Mouse (Mus musculus) midbrain, embryonic 12.5 days (tissue): Measurements from ENCODE around the gene Arap1. TPM values are rescaled to one million over a fixed set of nuclear protein-coding genes. Genes with fewer than 3 reads are reported as not detected.
A peak's percentile ranks its signal among the peaks of the same experiment; 100 is the strongest.

Source experiments
- ATAC-seq: fragments of 200-750 bp; cut with Nextera tagmentation; 2 replicates; pipeline ENCODE4 v1.8.0; 2017; ENCODE audit warnings: low read depth, moderate TSS enrichment, moderate library complexity; ENCODE audit not compliant: low FRiP score
- H3K27ac ChIP-seq: fragments of 300-500 bp; sonication (generic); replicated peaks from 2 replicates; pipeline ENCODE4 v1.5.1; 2016; ENCODE audit warnings: mild to moderate bottlenecking
- H3K27me3 ChIP-seq: fragments of 300-500 bp; sonication (generic); 2 replicates; pipeline ENCODE4 v1.6.1; 2016; ENCODE audit warnings: mild to moderate bottlenecking
- H3K36me3 ChIP-seq: fragments of 300-500 bp; sonication (generic); 2 replicates; pipeline ENCODE4 v1.6.1; 2016
- H3K4me1 ChIP-seq: fragments of 300-500 bp; sonication (generic); 2 replicates; pipeline ENCODE4 v1.6.1; 2016
- H3K4me2 ChIP-seq: fragments of 300-500 bp; sonication (generic); replicated peaks from 2 replicates; pipeline ENCODE4 v1.6.1; 2016; ENCODE audit warnings: mild to moderate bottlenecking, moderate library complexity
- H3K4me3 ChIP-seq: fragments of 300-500 bp; sonication (generic); 2 replicates; pipeline ENCODE4 v1.5.1; 2016; ENCODE audit warnings: mild to moderate bottlenecking
- H3K9ac ChIP-seq: fragments of 300-500 bp; sonication (generic); replicated peaks from 2 replicates; pipeline ENCODE4 v1.6.1; 2016; ENCODE audit warnings: mild to moderate bottlenecking, moderate library complexity
- H3K9me3 ChIP-seq: fragments of 300-500 bp; sonication (generic); 2 replicates; pipeline ENCODE4 v1.6.1; 2016; ENCODE audit warnings: mild to moderate bottlenecking
- WGBS: fragments of 180-500 bp; shearing (Covaris S2); methylation state at CpG from one replicate; pipeline ENCODE4 v1.1.7; 2016; 5-methylcytosine and 5-hydroxymethylcytosine counted together
- polyA plus RNA-seq: library from polyadenylated mRNA; unstranded; fragments of >200 nt; fragmentation: Nextera tagmentation; extraction: Ambion mirVana; gene quantifications from 2 replicates; pipeline ENCODE4 v1.2.1, GENCODE M21; 2016

Arap1 gene
- polyA plus RNA-seq, 1 experiment from 2014 or later = 15.0 TPM

- no peak for ATAC-seq
- Histone ChIP-seq H3K27me3 (no peaks in the 10 kb centered on the region), H3K4me3 (no peak overlapping the region), H3K9ac (no peak overlapping the region), H3K4me2 (no peak overlapping the region), H3K9me3 (no peaks in the 10 kb centered on the region), H3K4me1 (no peaks in the 10 kb centered on the region), H3K36me3 (no peaks in the 10 kb centered on the region), H3K27ac (no peak overlapping the region)
- 73% methylated on average over 7 of the region's 7 CpGs for WGBS
Observed at GRCm38 (mm10) chr7:101369666-101370065, 21.8 kb downstream of the Arap1 start.

GRCm38 (mm10) chr7:101373082-101373481 is 25.2 kb downstream of the Arap1 start:
- 91% methylated on average over 26 of the region's 26 CpGs for WGBS
- Histone ChIP-seq H3K4me3 (no peak overlapping the region), H3K36me3 (no peaks in the 10 kb centered on the region), H3K27ac (no peak overlapping the region), H3K4me2 (no peak overlapping the region), H3K4me1 (peaks cover 4% of the 10 kb centered on the region; the same call in 1 of the 2 replicates), H3K9ac (no peak overlapping the region), H3K9me3 (no peaks in the 10 kb centered on the region), H3K27me3 (no peaks in the 10 kb centered on the region)
- ATAC-seq = no peak

- H3K9me3 ChIP-seq = no peaks in the 10 kb centered on the region
- no peak overlapping the region for H3K4me2 ChIP-seq
- no peak overlapping the region for H3K4me3 ChIP-seq
- H3K27me3 ChIP-seq = no peaks in the 10 kb centered on the region
- H3K36me3 ChIP-seq = no peaks in the 10 kb centered on the region
- H3K27ac ChIP-seq = no peak overlapping the region
- H3K9ac ChIP-seq = no peak overlapping the region
- ATAC-seq = no peak
- H3K4me1 ChIP-seq = peaks cover 11% of the 10 kb centered on the region; the same call in 1 of the 2 replicates
Observed at GRCm38 (mm10) chr7:101374155-101374554, 26.3 kb downstream of the Arap1 start.

GRCm38 (mm10) chr7:101376701-101377340 is 29.0 kb downstream of the Arap1 start:
- ATAC-seq = no peak
- WGBS = 75% methylated on average over 10 of the region's 10 CpGs
- Histone ChIP-seq H3K9ac (no peak overlapping the region), H3K36me3 (no peaks in the 10 kb centered on the region), H3K9me3 (no peaks in the 10 kb centered on the region), H3K4me2 (no peak overlapping the region), H3K27ac (no peak overlapping the region), H3K4me3 (no peak overlapping the region), H3K27me3 (no peaks in the 10 kb centered on the region), H3K4me1 (peaks cover 12% of the 10 kb centered on the region; the same call in 1 of the 2 replicates)

GRCm38 (mm10) chr7:101377741-101378262 is 29.9 kb downstream of the Arap1 start:
- no peaks in the 10 kb centered on the region for H3K27me3 ChIP-seq
- H3K9ac ChIP-seq = no peak overlapping the region
- H3K4me2 ChIP-seq = 0 out of 2 replicates have a peak overlapping the region, but pooled peaks have one; percentile 4
- WGBS = 38% methylated on average over 7 of the region's 7 CpGs
- H3K36me3 ChIP-seq = no peaks in the 10 kb centered on the region
- peaks cover 12% of the 10 kb centered on the region; the same call in 1 of the 2 replicates for H3K4me1 ChIP-seq
- H3K4me3 ChIP-seq = no peak overlapping the region
- H3K27ac ChIP-seq = no peak overlapping the region
- ATAC-seq = peak; percentile 41; the same call in 1 of the 2 replicates
- H3K9me3 ChIP-seq = no peaks in the 10 kb centered on the region

- H3K36me3 ChIP-seq = no peaks in the 10 kb centered on the region
- no peak overlapping the region for H3K27ac ChIP-seq
- no peak overlapping the region for H3K9ac ChIP-seq
- 58% methylated on average over 3 of the region's 3 CpGs for WGBS
- no peaks in the 10 kb centered on the region for H3K27me3 ChIP-seq
- H3K4me3 ChIP-seq = no peak overlapping the region
- no peak for ATAC-seq
- H3K9me3 ChIP-seq = no peaks in the 10 kb centered on the region
- H3K4me1 ChIP-seq = peaks cover 12% of the 10 kb centered on the region; the same call in 1 of the 2 replicates
- H3K4me2 ChIP-seq = no peak overlapping the region
Observed at GRCm38 (mm10) chr7:101378285-101378684, 30.4 kb downstream of the Arap1 start.

GRCm38 (mm10) chr7:101378796-101379465 is 31.1 kb downstream of the Arap1 start:
- H3K27me3 ChIP-seq = no peaks in the 10 kb centered on the region
- no peaks in the 10 kb centered on the region for H3K36me3 ChIP-seq
- H3K9me3 ChIP-seq = no peaks in the 10 kb centered on the region
- H3K4me1 ChIP-seq = peaks cover 12% of the 10 kb centered on the region; the same call in 1 of the 2 replicates
- 59% methylated on average over 5 of the region's 5 CpGs for WGBS
- no peak overlapping the region for H3K27ac ChIP-seq
- no peak overlapping the region for H3K4me2 ChIP-seq
- H3K4me3 ChIP-seq = no peak overlapping the region
- no peak overlapping the region for H3K9ac ChIP-seq
- ATAC-seq = no peak

- H3K36me3 ChIP-seq = no peaks in the 10 kb centered on the region
- no peak overlapping the region for H3K9ac ChIP-seq
- H3K27ac ChIP-seq = no peak overlapping the region
- H3K4me3 ChIP-seq = no peak overlapping the region
- no peak overlapping the region for H3K4me2 ChIP-seq
- no peaks in the 10 kb centered on the region for H3K9me3 ChIP-seq
- no peaks in the 10 kb centered on the region for H3K27me3 ChIP-seq
- ATAC-seq = no peak
- H3K4me1 ChIP-seq = peaks cover 12% of the 10 kb centered on the region; the same call in 1 of the 2 replicates
- WGBS = 82% methylated on average over 2 of the region's 2 CpGs
Observed at GRCm38 (mm10) chr7:101379732-101380131, 31.9 kb downstream of the Arap1 start.

- H3K4me3 ChIP-seq = no peak overlapping the region
- H3K27me3 ChIP-seq = no peaks in the 10 kb centered on the region
- H3K27ac ChIP-seq = no peak overlapping the region
- no peaks in the 10 kb centered on the region for H3K9me3 ChIP-seq
- H3K9ac ChIP-seq = no peak overlapping the region
- no peak overlapping the region for H3K4me2 ChIP-seq
- H3K36me3 ChIP-seq = no peaks in the 10 kb centered on the region
- H3K4me1 ChIP-seq = peaks cover 23% of the 10 kb centered on the region
- ATAC-seq = no peak
- 83% methylated on average over 6 of the region's 6 CpGs for WGBS
Observed at GRCm38 (mm10) chr7:101381512-101381911, 33.6 kb downstream of the Arap1 start.

GRCm38 (mm10) chr7:101382378-101382777 is 34.5 kb downstream of the Arap1 start:
- 76% methylated on average over 8 of the region's 8 CpGs for WGBS
- Histone ChIP-seq H3K9ac (no peak overlapping the region), H3K36me3 (no peaks in the 10 kb centered on the region), H3K27ac (no peak overlapping the region), H3K27me3 (no peaks in the 10 kb centered on the region), H3K4me3 (no peak overlapping the region), H3K4me2 (no peak overlapping the region), H3K4me1 (peaks cover 23% of the 10 kb centered on the region), H3K9me3 (no peaks in the 10 kb centered on the region)
- ATAC-seq = no peak

GRCm38 (mm10) chr7:101383756-101384155 is 35.9 kb downstream of the Arap1 start:
- H3K4me1 ChIP-seq = peaks cover 16% of the 10 kb centered on the region
- H3K4me2 ChIP-seq = no peak overlapping the region
- H3K4me3 ChIP-seq = no peak overlapping the region
- H3K27ac ChIP-seq = no peak overlapping the region
- no peaks in the 10 kb centered on the region for H3K9me3 ChIP-seq
- H3K36me3 ChIP-seq = no peaks in the 10 kb centered on the region
- H3K27me3 ChIP-seq = no peaks in the 10 kb centered on the region
- 63% methylated on average over 3 of the region's 3 CpGs for WGBS
- ATAC-seq = no peak
- no peak overlapping the region for H3K9ac ChIP-seq

- H3K36me3 ChIP-seq = no peaks in the 10 kb centered on the region
- peaks cover 11% of the 10 kb centered on the region; the same call in 1 of the 2 replicates for H3K4me1 ChIP-seq
- no peak overlapping the region for H3K9ac ChIP-seq
- no peak for ATAC-seq
- H3K27me3 ChIP-seq = no peaks in the 10 kb centered on the region
- H3K27ac ChIP-seq = no peak overlapping the region
- H3K9me3 ChIP-seq = no peaks in the 10 kb centered on the region
- no peak overlapping the region for H3K4me2 ChIP-seq
- WGBS = 70% methylated on average over 10 of the region's 10 CpGs
- H3K4me3 ChIP-seq = no peak overlapping the region
Observed at GRCm38 (mm10) chr7:101384931-101385330, 37.1 kb downstream of the Arap1 start.
